In genomic region chr11:83420338-83420737, GRCm38 (mm10) we compare ENCODE assay signal across 15 mouse cellular contexts. TPM values are rescaled to one million over a fixed set of nuclear protein-coding genes. Genes with fewer than 3 reads are reported as not detected.
DNase-seq lines count a peak whose midpoint lies in the region; ATAC-seq and TF ChIP-seq lines count a peak whose summit lies in the region.
"Had no signal": no experiment of that assay in that cellular context is flagged by ENCODE, and none has a peak within 500 bp of the region (broad histone marks: within the 10 kb centered on the region; RNA-seq: fewer than 3 reads in every experiment).

No protein-coding gene starts in this region.

- no peak for DNase-seq in forebrain, embryonic 10.5 days (ENCODE audit: extremely low spot score, low spot score)
- peak; percentile 29 for DNase-seq in liver
- DNase-seq in thymus, postnatal 4 days, result peak; percentile 47
- no peak for DNase-seq in thymus, postnatal 0 days (ENCODE audit: low spot score)
- no peak for DNase-seq in stomach, postnatal 0 days (ENCODE audit: low spot score)
- DNase-seq: kidney, adult 8-10 months had no signal

- no peak overlapping the region for H3K27ac ChIP-seq in forebrain, embryonic 12.5 days
- no peak overlapping the region for H3K27ac ChIP-seq in forebrain, embryonic 10.5 days
- H3K27ac ChIP-seq in liver, embryonic 12.5 days, result no peak overlapping the region
- H3K27ac ChIP-seq in stomach, postnatal 0 days (replicated peaks), result no peak overlapping the region
- H3K27ac ChIP-seq: stomach, embryonic 15.5 days had no signal

- H3K4me1 ChIP-seq in forebrain, embryonic 12.5 days, result peaks cover 9% of the 10 kb centered on the region
- peaks cover 30% of the 10 kb centered on the region for H3K4me1 ChIP-seq in forebrain, embryonic 10.5 days
- peaks cover 6% of the 10 kb centered on the region; the same call in 1 of the 2 replicates for H3K4me1 ChIP-seq in liver, embryonic 12.5 days
- H3K4me1 ChIP-seq in stomach, postnatal 0 days (replicated peaks; ENCODE audit: control insufficient read depth, insufficient read depth), result no peaks in the 10 kb centered on the region
- H3K4me1 ChIP-seq: stomach, embryonic 15.5 days had no signal

- no peak overlapping the region for H3K4me3 ChIP-seq in forebrain, embryonic 12.5 days (replicated peaks)
- no peak overlapping the region for H3K4me3 ChIP-seq in forebrain, embryonic 10.5 days
- no peak overlapping the region for H3K4me3 ChIP-seq in liver, embryonic 12.5 days
- H3K4me3 ChIP-seq in stomach, postnatal 0 days (ENCODE audit: low read depth, low read length), result no peak overlapping the region
- H3K4me3 ChIP-seq: erythroblast, embryonic 14.5 days; stomach, embryonic 15.5 days had no signal

- H3K27me3 ChIP-seq in forebrain, embryonic 12.5 days, result peaks cover 63% of the 10 kb centered on the region
- peaks cover 75% of the 10 kb centered on the region for H3K27me3 ChIP-seq in forebrain, embryonic 10.5 days (ENCODE audit: poor library complexity, severe bottlenecking)
- H3K27me3 ChIP-seq in liver, embryonic 12.5 days (replicated peaks), result peaks cover 75% of the 10 kb centered on the region
- no peaks in the 10 kb centered on the region for H3K27me3 ChIP-seq in stomach, postnatal 0 days (ENCODE audit: control insufficient read depth, insufficient read depth, low read length)

- H3K4me2 ChIP-seq in forebrain, embryonic 12.5 days, result no peak overlapping the region
- H3K4me2 ChIP-seq in liver, embryonic 12.5 days, result no peak overlapping the region
- no peak overlapping the region for H3K4me2 ChIP-seq in stomach, postnatal 0 days (replicated peaks; ENCODE audit: low read depth)
- H3K4me2 ChIP-seq: stomach, embryonic 15.5 days had no signal

- no peak overlapping the region for H3K9ac ChIP-seq in forebrain, embryonic 12.5 days
- no peak overlapping the region for H3K9ac ChIP-seq in liver, embryonic 12.5 days
- H3K9ac ChIP-seq in stomach, postnatal 0 days (ENCODE audit: low read length), result no peak overlapping the region
- H3K9ac ChIP-seq: stomach, embryonic 15.5 days had no signal

- no peaks in the 10 kb centered on the region for H3K9me3 ChIP-seq in forebrain, embryonic 12.5 days
- no peaks in the 10 kb centered on the region for H3K9me3 ChIP-seq in forebrain, embryonic 10.5 days
- no peaks in the 10 kb centered on the region for H3K9me3 ChIP-seq in liver, embryonic 12.5 days (replicated peaks)
- H3K9me3 ChIP-seq in stomach, postnatal 0 days (ENCODE audit: control insufficient read depth, low read length), result no peaks in the 10 kb centered on the region
- H3K9me3 ChIP-seq: stomach, embryonic 15.5 days had no signal

- TF ChIP-seq EP300 in stomach, postnatal 0 days (optimal IDR thresholded peaks at IDR 0.05), result no peak

- WGBS in forebrain, embryonic 12.5 days, result 34% methylated on average over 4 of the region's 4 CpGs
- WGBS in forebrain, embryonic 10.5 days, result 42% methylated on average over 4 of the region's 4 CpGs
- WGBS in liver, embryonic 12.5 days (ENCODE audit: insufficient replicate concordance), result 32% methylated on average over 4 of the region's 4 CpGs
- 54% methylated on average over 4 of the region's 4 CpGs for WGBS in stomach, postnatal 0 days

- H3K36me3 ChIP-seq in forebrain, embryonic 12.5 days (replicated peaks), result no peaks in the 10 kb centered on the region
- H3K36me3 ChIP-seq in forebrain, embryonic 10.5 days (replicated peaks), result no peaks in the 10 kb centered on the region
- no peaks in the 10 kb centered on the region for H3K36me3 ChIP-seq in liver, embryonic 12.5 days
- H3K36me3 ChIP-seq in stomach, postnatal 0 days (ENCODE audit: control insufficient read depth, insufficient read depth, low read length), result no peaks in the 10 kb centered on the region
- H3K36me3 ChIP-seq: stomach, embryonic 15.5 days had no signal

- 0 out of 2 replicates have a peak, but pooled peaks have one; percentile 27 for ATAC-seq in forebrain, embryonic 12.5 days (ENCODE audit: low FRiP score)
- ATAC-seq in liver, embryonic 12.5 days, result no peak
- ATAC-seq in stomach, postnatal 0 days (ENCODE audit: low FRiP score, low TSS enrichment), result no peak
- no peak for ATAC-seq in megakaryocyte, adult 5-6 weeks (ENCODE audit: poor library complexity, severe bottlenecking)

- peak; percentile 51 for TF ChIP-seq CTCF in stomach, postnatal 0 days (IDR thresholded peaks at IDR 0.05; ENCODE audit: low read depth)

RNA-seq across cellular contexts. Expression of gene Gas2l2, which starts 8.9 kb away (rescaled TPM):
- polyA plus RNA-seq in forebrain, embryonic 12.5 days (2016; fragmentation: Nextera tagmentation; extraction: Ambion mirVana), result 0.08 and 0.22 TPM in 2 replicates
- polyA plus RNA-seq in forebrain, embryonic 10.5 days (2016; fragmentation: Nextera tagmentation; extraction: Ambion mirVana), result 0.07 TPM in 1 of 2 replicates, not detected in the other
- not detected in 2 replicates for polyA plus RNA-seq in liver, embryonic 12.5 days (2016; fragmentation: Nextera tagmentation; extraction: Ambion mirVana)
- polyA plus RNA-seq in thymus, postnatal 0 days (2015; fragmentation: Nextera tagmentation; extraction: Ambion mirVana), result 0.12 and 0.21 TPM in 2 replicates
- 0.11 and 0.21 TPM in 2 replicates for polyA plus RNA-seq in stomach, postnatal 0 days (2015; fragmentation: Nextera tagmentation; extraction: Ambion mirVana)
- total RNA-seq in megakaryocyte, adult 5-6 weeks (2015), result not detected in 2 replicates
- total RNA-seq in megakaryocyte, adult 5-6 weeks (2017), result not detected in 2 replicates
- total RNA-seq: gastrocnemius, adult 18-20 months had no signal
- polyA plus RNA-seq: erythroblast, embryonic 14.5 days; heart, embryonic 14.5 days; liver, embryonic 16.5 days; stomach, embryonic 15.5 days had no signal

RNA-seq across cellular contexts. Expression of gene Rasl10b, which starts 11.4 kb away (rescaled TPM):
- 11.0 and 13.9 TPM in 2 replicates for polyA plus RNA-seq in forebrain, embryonic 12.5 days (2016; fragmentation: Nextera tagmentation; extraction: Ambion mirVana)
- polyA plus RNA-seq in forebrain, embryonic 10.5 days (2016; fragmentation: Nextera tagmentation; extraction: Ambion mirVana), result 2.7 and 3.1 TPM in 2 replicates
- 0.57 and 0.99 TPM in 2 replicates for polyA plus RNA-seq in liver, embryonic 12.5 days (2016; fragmentation: Nextera tagmentation; extraction: Ambion mirVana)
- 0.24 and 0.26 TPM in 2 replicates for polyA plus RNA-seq in thymus, postnatal 0 days (2015; fragmentation: Nextera tagmentation; extraction: Ambion mirVana)
- polyA plus RNA-seq in stomach, postnatal 0 days (2015; fragmentation: Nextera tagmentation; extraction: Ambion mirVana), result 0.69 and 1.1 TPM in 2 replicates
- total RNA-seq in megakaryocyte, adult 5-6 weeks (2015), result not detected in 2 replicates
- total RNA-seq in megakaryocyte, adult 5-6 weeks (2017), result not detected in 2 replicates
- polyA plus RNA-seq: erythroblast, embryonic 14.5 days had no signal

RNA-seq across cellular contexts. Expression of gene 1700020L24Rik, which starts 17.1 kb away (rescaled TPM):
- polyA plus RNA-seq in forebrain, embryonic 12.5 days (2016; fragmentation: Nextera tagmentation; extraction: Ambion mirVana), result 0.29 and 0.35 TPM in 2 replicates
- polyA plus RNA-seq in forebrain, embryonic 10.5 days (2016; fragmentation: Nextera tagmentation; extraction: Ambion mirVana), result 0.25 and 0.36 TPM in 2 replicates
- 0.22 and 0.70 TPM in 2 replicates for polyA plus RNA-seq in liver, embryonic 12.5 days (2016; fragmentation: Nextera tagmentation; extraction: Ambion mirVana)
- 2.2 and 2.7 TPM in 2 replicates for polyA plus RNA-seq in thymus, postnatal 0 days (2015; fragmentation: Nextera tagmentation; extraction: Ambion mirVana)
- 0.68 and 0.98 TPM in 2 replicates for polyA plus RNA-seq in stomach, postnatal 0 days (2015; fragmentation: Nextera tagmentation; extraction: Ambion mirVana)
- total RNA-seq in megakaryocyte, adult 5-6 weeks (2015), result 19.7 and 21.4 TPM in 2 replicates
- 44.8 and 55.4 TPM in 2 replicates for total RNA-seq in megakaryocyte, adult 5-6 weeks (2017)
- total RNA-seq: gastrocnemius, adult 18-20 months; layer of hippocampus, postnatal 14 days had no signal
- polyA plus RNA-seq: erythroblast, embryonic 14.5 days had no signal

RNA-seq across cellular contexts. Expression of gene Mmp28, which starts 42.5 kb away (rescaled TPM):
- 1.5 and 2.7 TPM in 2 replicates for polyA plus RNA-seq in forebrain, embryonic 12.5 days (2016; fragmentation: Nextera tagmentation; extraction: Ambion mirVana)
- 0.70 and 1.1 TPM in 2 replicates for polyA plus RNA-seq in forebrain, embryonic 10.5 days (2016; fragmentation: Nextera tagmentation; extraction: Ambion mirVana)
- polyA plus RNA-seq in liver, embryonic 12.5 days (2016; fragmentation: Nextera tagmentation; extraction: Ambion mirVana), result 0.24 and 0.31 TPM in 2 replicates
- polyA plus RNA-seq in thymus, postnatal 0 days (2015; fragmentation: Nextera tagmentation; extraction: Ambion mirVana), result 1.4 and 2.3 TPM in 2 replicates
- polyA plus RNA-seq in stomach, postnatal 0 days (2015; fragmentation: Nextera tagmentation; extraction: Ambion mirVana), result 5.6 and 6.4 TPM in 2 replicates
- 6.2 and 8.9 TPM in 2 replicates for total RNA-seq in megakaryocyte, adult 5-6 weeks (2015)
- total RNA-seq in megakaryocyte, adult 5-6 weeks (2017), result 3.0 and 4.1 TPM in 2 replicates
- polyA plus RNA-seq: erythroblast, embryonic 14.5 days had no signal

RNA-seq across cellular contexts. Expression of gene Taf15, which starts 52.5 kb away (rescaled TPM):
- polyA plus RNA-seq in forebrain, embryonic 12.5 days (2016; fragmentation: Nextera tagmentation; extraction: Ambion mirVana), result 14.7 and 20.0 TPM in 2 replicates
- 14.2 and 14.6 TPM in 2 replicates for polyA plus RNA-seq in forebrain, embryonic 10.5 days (2016; fragmentation: Nextera tagmentation; extraction: Ambion mirVana)
- polyA plus RNA-seq in liver, embryonic 12.5 days (2016; fragmentation: Nextera tagmentation; extraction: Ambion mirVana), result 5.7 and 6.1 TPM in 2 replicates
- 6.9 and 10.2 TPM in 2 replicates for polyA plus RNA-seq in thymus, postnatal 0 days (2015; fragmentation: Nextera tagmentation; extraction: Ambion mirVana)
- 2.8 and 4.0 TPM in 2 replicates for polyA plus RNA-seq in stomach, postnatal 0 days (2015; fragmentation: Nextera tagmentation; extraction: Ambion mirVana)
- total RNA-seq in megakaryocyte, adult 5-6 weeks (2015), result 44.8 and 54.0 TPM in 2 replicates
- total RNA-seq in megakaryocyte, adult 5-6 weeks (2017), result 37.4 and 39.2 TPM in 2 replicates

Comparison
In these comparisons a context has a peak if more than half of its experiments do, and no peak if none do; other contexts are left out.
1. DNase-seq: peak in liver (single experiment) and thymus, postnatal 4 days (single experiment); none in forebrain, embryonic 10.5 days (single experiment), thymus, postnatal 0 days (single experiment) and stomach, postnatal 0 days (single experiment).